Mouse (Mus musculus): ENCODE data around the gene Supt3. TPM values are rescaled to one million over a fixed set of nuclear protein-coding genes. Genes with fewer than 3 reads are reported as not detected.

The Supt3 gene
- total RNA-seq, 2 experiments from 2014 or later = 6.6 to 14.7 TPM

- ATAC-seq (replicated peaks; ENCODE audit: low FRiP score, low TSS enrichment, poor library complexity, severe bottlenecking) = peak; percentile 80
Observed at GRCm38 (mm10) chr17:44777337-44777804, 419 bp downstream of the Supt3 start.

GRCm38 (mm10) chr17:44778141-44778540 lies 1.2 kb downstream of the Supt3 start:
- no peak for ATAC-seq (replicated peaks; ENCODE audit: low FRiP score, low TSS enrichment, poor library complexity, severe bottlenecking)

GRCm38 (mm10) chr17:44780353-44780752 lies 3.4 kb downstream of the Supt3 start:
- ATAC-seq (replicated peaks; ENCODE audit: low FRiP score, low TSS enrichment, poor library complexity, severe bottlenecking) = no peak

- no peak for ATAC-seq (replicated peaks; ENCODE audit: low FRiP score, low TSS enrichment, poor library complexity, severe bottlenecking)
Observed at GRCm38 (mm10) chr17:44782366-44782765, 5.4 kb downstream of the Supt3 start.

- no peak for ATAC-seq (replicated peaks; ENCODE audit: low FRiP score, low TSS enrichment, poor library complexity, severe bottlenecking)
Observed at GRCm38 (mm10) chr17:44783143-44783542, 6.2 kb downstream of the Supt3 start.

- no peak for ATAC-seq (replicated peaks; ENCODE audit: low FRiP score, low TSS enrichment, poor library complexity, severe bottlenecking)
Observed at GRCm38 (mm10) chr17:44788982-44789747, 12.2 kb downstream of the Supt3 start.

GRCm38 (mm10) chr17:44792218-44792917 lies 15.4 kb downstream of the Supt3 start:
- ATAC-seq (replicated peaks; ENCODE audit: low FRiP score, low TSS enrichment, poor library complexity, severe bottlenecking) = no peak

- no peak for ATAC-seq (replicated peaks; ENCODE audit: low FRiP score, low TSS enrichment, poor library complexity, severe bottlenecking)
Observed at GRCm38 (mm10) chr17:44797331-44797730, 20.4 kb downstream of the Supt3 start.

GRCm38 (mm10) chr17:44807031-44807430 lies 30.1 kb downstream of the Supt3 start:
- ATAC-seq (replicated peaks; ENCODE audit: low FRiP score, low TSS enrichment, poor library complexity, severe bottlenecking) = peak; percentile 77

- no peak for ATAC-seq (replicated peaks; ENCODE audit: low FRiP score, low TSS enrichment, poor library complexity, severe bottlenecking)
Observed at GRCm38 (mm10) chr17:44814508-44815175, 37.7 kb downstream of the Supt3 start, which contains the start of gene Runx2. Runx2 (minus strand) TSS chr17:44814797.

- ATAC-seq (replicated peaks; ENCODE audit: low FRiP score, low TSS enrichment, poor library complexity, severe bottlenecking) = no peak
Observed at GRCm38 (mm10) chr17:44818825-44819224, 41.9 kb downstream of the Supt3 start.

GRCm38 (mm10) chr17:44819816-44820215 lies 42.9 kb downstream of the Supt3 start:
- no peak for ATAC-seq (replicated peaks; ENCODE audit: low FRiP score, low TSS enrichment, poor library complexity, severe bottlenecking)

- no peak for ATAC-seq (replicated peaks; ENCODE audit: low FRiP score, low TSS enrichment, poor library complexity, severe bottlenecking)
Observed at GRCm38 (mm10) chr17:44821940-44822339, 45.0 kb downstream of the Supt3 start.

GRCm38 (mm10) chr17:44827124-44827523 lies 50.2 kb downstream of the Supt3 start:
- no peak; the same call in 1 of the 2 replicates for ATAC-seq (replicated peaks; ENCODE audit: low FRiP score, low TSS enrichment, poor library complexity, severe bottlenecking)

GRCm38 (mm10) chr17:44827964-44828363 lies 51.0 kb downstream of the Supt3 start:
- ATAC-seq (replicated peaks; ENCODE audit: low FRiP score, low TSS enrichment, poor library complexity, severe bottlenecking) = peak; percentile 96

- no peak for ATAC-seq (replicated peaks; ENCODE audit: low FRiP score, low TSS enrichment, poor library complexity, severe bottlenecking)
Observed at GRCm38 (mm10) chr17:44829587-44829986, 52.6 kb downstream of the Supt3 start.

- ATAC-seq (replicated peaks; ENCODE audit: low FRiP score, low TSS enrichment, poor library complexity, severe bottlenecking) = no peak
Observed at GRCm38 (mm10) chr17:44831201-44831600, 54.2 kb downstream of the Supt3 start.

GRCm38 (mm10) chr17:44842184-44842583 lies 65.2 kb downstream of the Supt3 start:
- ATAC-seq (replicated peaks; ENCODE audit: low FRiP score, low TSS enrichment, poor library complexity, severe bottlenecking) = no peak

- ATAC-seq (replicated peaks; ENCODE audit: low FRiP score, low TSS enrichment, poor library complexity, severe bottlenecking) = no peak
Observed at GRCm38 (mm10) chr17:44863165-44863564, 86.2 kb downstream of the Supt3 start.

GRCm38 (mm10) chr17:44893592-44893991 lies 116.6 kb downstream of the Supt3 start:
- ATAC-seq (replicated peaks; ENCODE audit: low FRiP score, low TSS enrichment, poor library complexity, severe bottlenecking) = no peak
